Mouse (Mus musculus) natural killer cell, adult 2 months (primary cell): Measurements from ENCODE around the gene Rusc2.

Experiments
- DNase-seq, 2 experiments: peaks; one replicate each; pipeline ENCODE4 v3.0.0; 2022; ENCODE audit warnings: low spot score in 2 of 2

Gene Rusc2

DNA sequence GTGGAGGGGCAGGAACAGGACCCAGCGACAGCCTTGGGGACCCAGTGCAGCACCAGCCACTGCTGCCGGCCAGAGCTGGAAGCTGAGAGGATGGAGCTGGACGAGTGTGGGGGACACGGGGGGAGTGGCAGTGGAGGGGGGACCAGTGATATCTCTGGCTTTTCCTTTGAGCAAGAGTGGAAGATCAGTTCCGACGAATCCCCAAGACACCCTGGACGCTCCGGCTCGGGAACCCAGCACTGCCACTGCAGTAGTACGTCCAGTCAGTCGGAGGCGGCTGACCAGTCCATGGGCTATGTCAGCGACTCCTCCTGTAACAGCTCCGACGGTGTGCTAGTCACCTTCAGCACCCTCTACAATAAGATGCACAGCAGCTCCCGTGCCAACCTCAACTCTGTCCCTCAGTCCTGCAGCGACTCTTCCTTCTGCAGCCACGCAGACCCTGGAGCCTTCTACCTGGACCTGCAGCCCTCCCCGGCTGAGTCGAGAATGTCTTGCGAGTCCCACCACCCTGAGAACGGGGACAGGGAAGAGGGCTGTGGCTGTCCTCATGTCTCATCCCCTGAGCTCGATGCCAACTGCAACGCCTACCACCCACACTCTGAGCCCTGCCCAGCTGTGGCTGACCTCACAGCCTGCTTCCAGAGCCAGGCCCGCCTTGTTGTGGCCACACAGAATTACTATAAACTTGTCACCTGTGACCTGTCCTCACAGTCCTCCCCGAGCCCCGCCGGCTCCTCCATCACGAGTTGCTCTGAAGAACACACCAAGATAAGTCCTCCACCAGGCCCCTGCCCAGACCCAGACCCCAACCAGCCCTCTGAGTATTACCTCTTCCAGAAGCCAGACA, 33.7 kb downstream of the Rusc2 start:
- DNase-seq: no peak

DNA sequence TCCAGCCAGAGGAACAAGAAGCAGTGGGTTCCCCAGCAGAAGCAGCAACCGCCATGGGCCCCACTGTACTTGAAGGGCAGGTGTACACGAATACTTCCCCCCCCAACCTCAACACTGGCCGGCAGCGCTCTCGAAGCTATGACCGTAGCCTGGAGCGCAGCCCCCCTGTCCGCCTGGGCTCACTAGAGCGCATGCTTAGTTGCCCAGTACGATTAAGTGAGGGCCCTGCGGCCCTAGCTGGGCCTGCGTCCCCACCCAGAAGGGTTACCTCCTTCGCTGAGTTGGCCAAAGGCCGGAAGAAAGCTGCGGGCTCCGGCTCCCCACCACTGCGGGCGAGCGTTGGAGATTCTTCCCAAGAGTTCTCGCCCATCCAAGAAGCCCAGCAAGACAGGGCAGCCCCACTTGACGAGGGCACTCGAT, 34.3 kb downstream of the Rusc2 start:
- DNase-seq: no peak

DNA sequence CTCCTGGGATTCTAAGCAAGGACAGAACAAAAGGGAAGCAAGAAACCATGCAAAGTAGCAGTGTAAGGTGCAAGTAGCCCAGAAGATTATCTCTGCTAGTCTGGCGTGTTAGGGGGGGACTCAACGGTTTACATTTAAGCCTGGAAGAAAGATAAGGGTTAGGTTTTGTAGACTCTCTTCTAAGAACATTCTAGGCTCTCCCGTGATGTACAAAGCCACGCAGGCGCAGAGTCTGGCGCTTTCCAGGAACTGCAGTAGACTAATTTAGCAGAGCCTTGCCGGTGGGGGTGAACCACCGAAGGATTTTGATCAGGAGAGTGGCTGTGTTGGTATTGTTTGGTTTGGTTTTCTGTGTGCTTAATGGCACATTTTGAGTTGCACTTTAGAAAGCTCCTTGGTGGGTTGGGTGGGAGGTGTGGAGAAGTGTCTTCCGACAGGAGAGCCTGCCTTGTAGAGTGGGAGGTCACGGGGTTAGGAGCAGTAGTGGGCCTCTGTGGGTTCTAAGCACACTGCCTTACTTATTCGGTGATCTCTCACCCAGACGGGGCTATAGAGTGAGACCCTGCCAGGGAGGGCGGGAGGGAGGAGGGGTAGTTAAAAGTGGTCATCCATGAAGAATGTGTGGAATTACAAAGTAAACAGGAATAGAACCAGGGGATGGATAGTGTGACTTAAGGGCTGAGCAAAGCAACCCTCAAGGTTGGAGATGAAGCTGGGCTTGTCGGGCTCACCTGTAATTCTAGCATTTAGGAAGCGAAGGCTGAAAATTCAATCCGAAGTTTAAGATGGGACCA, 35.7 kb downstream of the Rusc2 start:
- DNase-seq: no peak

DNA sequence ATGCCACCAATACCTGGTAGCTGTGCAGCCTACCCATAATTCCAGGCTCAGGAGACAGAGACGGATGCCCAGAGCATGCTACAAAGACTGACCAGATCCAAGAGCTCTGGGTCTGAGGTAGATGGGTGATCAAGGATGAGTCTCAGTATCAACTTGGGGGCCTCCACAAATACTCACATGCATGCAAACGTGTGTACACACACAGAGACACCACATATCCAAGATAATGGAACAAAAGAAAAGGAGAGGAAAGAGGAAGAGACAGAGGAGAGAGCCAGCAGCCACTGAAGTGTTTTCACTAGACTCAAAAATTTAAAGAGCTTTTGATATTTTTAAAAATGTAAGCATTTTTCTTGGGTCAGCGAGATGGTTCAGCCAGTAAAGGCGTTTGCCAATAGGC, 36.7 kb downstream of the Rusc2 start:
- DNase-seq: no peak

DNA sequence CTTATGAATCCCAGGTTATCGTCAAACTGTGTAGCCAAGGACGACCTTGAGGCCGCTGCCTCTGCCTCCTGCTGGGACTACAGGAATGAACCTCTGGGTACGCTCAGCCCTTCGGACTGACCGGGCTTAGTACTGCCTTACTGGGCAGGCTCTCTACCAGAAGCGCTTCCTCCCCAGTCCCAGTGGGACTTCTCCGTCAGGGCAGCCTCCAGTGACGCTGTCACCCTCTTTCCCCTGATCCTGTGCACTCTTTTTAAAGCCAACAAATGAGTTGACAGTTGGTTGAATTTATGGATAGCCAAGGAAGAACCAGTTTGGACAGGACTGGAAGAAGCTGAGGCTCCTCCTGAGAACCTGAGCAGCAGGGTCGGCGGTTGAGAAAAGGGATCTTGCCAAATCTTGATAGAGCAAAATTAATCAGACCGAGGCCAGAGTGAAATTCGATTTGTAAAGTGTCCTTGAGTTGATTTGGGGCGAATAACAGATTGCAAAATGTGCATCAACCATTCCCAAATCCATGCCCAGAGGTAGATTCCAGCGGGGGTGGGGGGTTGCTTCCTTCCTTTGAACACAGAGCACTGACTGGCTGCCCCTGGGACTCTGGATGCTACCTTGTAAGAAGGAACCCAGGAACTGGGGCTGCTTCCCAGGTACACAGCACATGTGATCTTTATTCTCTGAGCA, 37.3 kb downstream of the Rusc2 start:
- no peak for DNase-seq

DNA sequence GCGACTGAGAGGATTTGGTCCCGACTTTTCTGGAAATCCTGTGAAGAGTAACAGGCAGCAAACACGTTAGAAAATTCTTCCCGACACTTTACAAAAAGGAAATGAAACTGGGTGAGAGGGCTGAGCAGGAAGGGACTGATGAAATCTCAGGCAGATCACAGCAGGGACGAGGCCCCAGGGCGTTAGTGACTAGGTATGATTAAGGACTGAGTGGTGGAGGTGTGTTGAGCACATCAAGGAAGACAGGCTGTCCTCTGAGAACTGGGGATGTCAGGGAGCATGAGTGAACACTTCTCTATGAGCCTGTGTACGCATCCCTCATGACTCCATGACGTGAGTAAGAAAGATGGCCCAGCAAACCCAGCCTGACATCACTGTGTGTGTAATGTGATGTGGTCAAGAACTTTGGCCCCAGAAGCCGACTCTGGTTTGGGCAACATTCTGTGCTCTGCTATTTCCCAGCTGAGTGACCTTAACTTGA, 38.1 kb downstream of the Rusc2 start:
- DNase-seq: no peak

DNA sequence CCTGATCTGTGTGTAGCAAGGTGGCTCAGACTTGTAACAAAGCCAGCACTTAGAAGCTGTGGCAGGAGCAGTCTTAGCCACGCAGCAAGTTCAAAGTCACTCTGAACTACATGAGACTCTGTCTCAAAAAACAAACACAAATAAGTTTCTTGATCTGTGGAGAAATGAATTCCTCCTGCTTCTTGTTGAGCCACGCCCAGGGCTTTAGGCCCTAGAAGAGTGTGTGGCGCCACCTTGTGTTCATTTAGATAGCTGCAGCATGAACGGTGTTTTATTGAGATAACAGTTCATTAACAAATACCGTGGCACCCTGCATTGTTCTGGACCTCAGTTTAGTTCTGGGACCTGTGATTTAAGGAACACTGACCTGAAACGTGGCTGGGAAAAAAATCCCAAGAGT, 38.5 kb downstream of the Rusc2 start:
- peak; percentile 44 to 68 for DNase-seq

DNA sequence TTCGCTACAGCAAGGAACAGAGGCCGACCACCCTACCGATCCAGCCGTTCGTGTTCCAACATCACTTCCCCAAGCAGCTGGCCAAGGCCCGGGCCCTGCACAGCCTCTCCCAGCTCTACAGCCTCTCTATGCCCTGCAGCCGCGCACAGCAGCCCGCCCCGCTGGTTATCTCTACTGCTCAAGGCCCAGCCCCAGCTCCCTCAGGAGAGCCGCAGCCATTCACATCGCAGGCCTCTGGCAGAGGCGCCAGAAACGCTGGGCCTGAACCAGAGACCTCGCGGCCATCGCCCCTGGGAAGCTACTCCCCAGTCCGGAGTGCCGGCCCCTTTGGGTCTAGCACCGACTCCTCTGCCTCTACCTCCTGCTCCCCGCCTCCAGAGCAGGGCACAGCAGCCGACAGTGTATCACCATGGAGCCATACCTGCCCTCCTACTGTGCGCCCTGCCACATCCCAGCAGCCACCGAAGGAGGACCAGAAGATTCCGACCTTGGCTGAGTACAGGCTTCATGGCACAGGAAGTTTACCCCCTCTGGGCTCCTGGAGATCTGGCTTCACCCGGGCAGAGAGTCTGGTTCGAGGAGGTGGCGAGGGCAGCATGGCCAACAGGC, 40.0 kb downstream of the Rusc2 start:
- no peak for DNase-seq

DNA sequence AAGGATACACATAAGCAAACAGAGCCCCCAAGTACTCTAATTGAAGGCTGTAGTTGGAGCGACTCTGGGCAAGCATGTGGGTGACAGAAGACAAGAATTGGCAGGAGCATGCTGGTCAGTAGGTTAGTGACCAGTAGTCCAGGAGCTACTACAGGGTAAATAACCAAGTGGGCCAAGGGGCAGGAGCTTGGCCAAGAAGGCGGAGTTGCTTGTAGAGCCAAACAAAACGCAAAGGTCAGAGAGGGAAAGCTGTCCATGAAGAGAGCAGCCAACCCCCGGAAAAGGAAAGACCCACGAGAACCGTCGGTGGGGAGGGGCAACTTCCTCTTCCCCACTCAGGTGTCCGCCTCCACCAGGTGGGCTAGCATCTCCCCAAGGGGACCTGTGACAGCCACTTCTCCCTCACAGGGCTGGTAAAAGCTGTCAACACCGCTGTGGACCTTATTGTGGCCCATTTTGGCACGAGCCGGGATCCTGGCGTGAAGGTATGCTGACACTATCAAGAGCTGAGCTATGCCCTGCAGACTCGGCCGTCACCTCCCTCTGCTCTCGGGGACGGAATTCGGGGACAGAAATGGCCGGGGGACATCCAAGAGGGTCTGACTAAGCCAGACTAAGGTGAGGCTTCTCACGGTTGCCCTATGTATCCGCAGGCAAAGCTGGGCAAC, 41.6 kb downstream of the Rusc2 start:
- no peak for DNase-seq

DNA sequence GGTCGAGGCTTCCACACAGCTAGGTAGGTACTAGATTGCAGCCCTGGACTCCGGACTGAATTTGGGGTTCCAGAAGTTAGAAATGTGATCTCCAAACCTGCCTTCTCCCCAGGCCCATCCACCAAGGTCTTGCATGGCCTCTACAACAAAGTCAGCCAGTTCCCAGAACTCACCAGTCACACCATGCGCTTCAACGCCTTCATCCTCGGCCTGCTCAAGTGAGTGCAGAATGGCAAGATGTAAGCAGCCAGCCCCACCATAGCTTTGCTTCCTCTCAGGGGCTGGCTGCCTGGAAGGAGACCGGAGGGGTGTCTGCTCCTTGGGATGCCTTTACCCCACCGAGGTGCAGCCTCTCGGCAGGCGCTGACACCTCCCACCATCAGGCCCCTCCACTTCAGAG, 42.3 kb downstream of the Rusc2 start:
- no peak for DNase-seq

DNA sequence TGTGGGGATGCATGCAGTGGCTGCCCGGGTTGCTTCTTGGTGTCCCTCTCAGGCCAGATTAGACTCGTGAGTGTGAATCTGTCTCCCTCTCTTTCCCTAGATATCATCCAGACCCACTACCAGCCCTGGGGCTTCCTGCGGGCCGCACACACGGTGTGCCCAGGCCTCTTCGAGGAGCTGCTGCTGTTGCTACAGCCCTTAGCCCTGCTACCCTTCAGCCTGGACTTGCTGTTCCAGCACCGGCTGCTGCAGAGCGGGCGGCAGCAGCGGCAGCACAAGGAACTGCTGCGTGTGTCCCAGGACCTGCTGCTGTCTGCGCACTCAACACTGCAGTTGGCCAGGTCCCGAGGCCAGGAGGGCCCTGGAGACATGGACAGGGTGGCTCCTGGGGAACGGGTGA, 43.4 kb downstream of the Rusc2 start:
- no peak for DNase-seq

DNA sequence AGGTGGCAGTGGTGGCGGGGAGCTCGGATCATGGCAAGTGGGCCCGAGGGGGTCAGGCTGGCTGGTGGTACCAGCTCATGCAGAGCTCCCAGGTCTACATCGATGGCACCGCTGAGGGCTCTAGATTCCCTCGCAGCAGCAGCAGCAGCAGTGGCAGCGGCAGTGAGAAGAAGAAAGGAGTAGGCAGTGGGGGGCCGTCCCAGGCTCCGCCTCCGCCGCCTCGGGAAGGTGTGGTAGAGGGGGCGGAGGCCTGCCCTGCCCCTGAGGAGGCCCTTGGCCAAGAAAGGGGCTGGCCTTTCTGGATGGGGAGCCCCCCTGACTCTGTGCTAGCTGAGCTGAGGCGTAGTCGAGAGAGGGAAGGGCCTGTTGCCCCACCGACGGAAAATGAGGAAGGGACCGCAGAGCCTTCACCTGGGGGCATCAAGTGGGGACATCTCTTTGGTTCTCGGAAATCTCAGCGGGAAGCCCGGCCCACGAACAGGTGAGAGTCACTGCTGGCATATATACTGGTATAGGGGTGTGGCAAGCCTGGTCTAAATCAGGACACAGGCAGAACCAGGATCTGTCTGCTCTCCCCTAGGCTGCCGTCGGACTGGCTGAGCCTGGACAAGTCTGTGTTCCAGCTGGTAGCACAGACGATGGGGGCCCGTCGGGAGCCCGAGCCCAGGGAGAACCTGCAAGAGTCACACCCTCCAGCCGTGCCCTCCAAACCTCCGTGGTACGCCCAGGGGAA, 44.0 kb downstream of the Rusc2 start:
- no peak for DNase-seq

DNA sequence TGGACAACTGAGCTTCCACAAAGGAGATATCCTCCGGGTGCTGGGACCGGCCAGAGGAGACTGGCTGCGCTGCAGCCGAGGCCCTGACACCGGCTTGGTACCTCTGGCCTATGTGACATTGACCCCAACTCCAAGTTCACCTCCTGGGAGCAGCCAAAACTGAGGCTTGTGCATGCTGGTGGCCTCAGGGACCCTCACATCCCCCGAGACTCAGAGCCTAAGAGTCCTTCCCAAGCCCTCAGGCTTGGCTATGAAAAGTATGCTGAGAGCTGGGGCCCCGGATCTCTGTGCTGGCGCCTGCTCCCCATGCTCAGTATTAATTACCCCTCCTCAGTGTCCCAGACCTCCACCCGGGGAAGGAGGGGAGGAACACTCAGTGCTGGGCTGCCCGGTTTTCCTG, 44.7 kb downstream of the Rusc2 start:
- no peak for DNase-seq

DNA sequence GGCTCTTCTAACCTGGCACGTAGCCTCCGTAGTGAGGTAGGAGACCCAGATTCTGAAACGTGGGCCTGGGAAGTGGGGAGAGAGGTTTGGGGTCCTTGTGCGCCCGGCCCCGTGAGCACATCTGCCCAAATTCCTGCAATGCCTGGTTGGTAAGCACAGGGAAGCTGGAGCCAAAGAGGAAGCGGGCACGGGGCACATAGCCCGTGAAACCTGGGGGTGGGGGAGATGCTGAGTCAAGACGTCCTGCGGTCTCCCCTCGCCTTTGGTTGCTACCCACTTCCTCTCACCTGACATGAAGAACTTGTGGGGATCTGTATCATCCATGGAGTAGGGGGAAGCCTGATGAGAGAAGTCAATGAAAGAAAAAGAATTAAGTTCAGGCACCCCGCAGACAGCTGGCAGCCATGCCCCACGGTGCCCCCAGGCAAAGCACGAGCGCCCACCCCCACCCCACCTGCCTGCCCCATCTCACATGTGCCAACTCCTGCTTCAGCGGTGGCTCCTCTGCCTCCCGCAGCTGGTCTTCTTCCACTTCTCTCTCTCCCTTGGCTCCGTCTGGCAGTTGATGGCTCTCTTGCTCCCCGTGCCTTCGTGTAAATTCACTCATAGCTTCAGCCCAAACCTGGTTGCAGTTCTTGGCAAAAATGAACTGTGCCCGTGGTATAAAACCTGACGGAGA, 45.9 kb downstream of the Rusc2 start:
- DNase-seq: peak; percentile 24 to 53

DNA sequence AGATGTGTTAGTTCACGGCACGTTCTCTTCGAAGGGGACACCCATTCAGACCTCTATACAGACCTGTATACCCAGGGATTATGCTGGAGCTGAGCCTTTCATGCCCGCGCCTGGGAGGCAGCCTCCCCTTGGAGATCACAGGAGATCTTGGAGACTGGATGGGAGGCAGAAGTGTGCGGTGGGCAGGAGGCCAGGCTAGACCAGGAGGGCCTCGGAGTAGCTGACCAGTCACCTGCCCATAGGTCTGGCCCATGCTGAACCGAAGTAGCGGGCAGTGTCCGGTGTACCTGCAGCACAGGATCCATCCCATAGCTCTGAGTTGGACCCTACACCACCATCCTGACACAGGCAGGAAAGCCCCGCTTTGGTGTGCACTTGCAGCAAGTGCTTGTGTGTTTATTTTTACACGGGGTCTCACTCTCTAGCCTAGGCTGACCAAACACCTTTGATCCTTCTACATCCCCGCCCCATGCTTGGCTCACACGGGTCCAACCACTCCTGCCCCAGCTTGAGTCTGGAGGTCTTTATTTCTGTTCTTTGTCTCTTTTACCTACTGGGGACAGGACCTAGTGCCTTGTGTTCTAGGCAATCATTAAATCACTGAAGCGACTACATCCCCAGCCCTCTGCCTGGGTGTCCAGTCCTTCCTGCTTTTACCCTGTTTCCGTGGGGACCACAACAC, 46.5 kb downstream of the Rusc2 start:
- no peak for DNase-seq

DNA sequence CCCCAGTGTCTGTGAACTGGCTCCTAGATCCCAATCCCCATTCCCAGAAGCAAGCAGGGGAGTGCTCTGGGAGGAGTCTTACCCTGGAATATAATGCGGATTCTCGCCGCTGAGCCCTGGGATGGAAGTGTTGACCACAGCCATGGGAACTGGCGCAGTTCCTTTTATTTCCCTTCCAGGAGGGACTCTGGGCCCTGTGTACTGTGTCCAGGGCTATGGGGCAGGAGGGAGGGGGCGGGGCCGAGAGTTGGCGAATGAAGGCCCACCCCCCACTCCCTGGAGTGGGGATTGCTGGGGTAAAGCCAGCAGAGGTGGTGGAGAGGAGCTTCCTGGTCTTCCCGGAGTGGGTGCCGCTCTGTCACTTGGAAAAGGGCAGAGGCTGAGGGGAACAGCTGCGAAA, 47.2 kb downstream of the Rusc2 start, which contains the start of gene Fam166b:
Fam166b (minus strand) TSS at position 189 of the 400 bp plus-strand sequence.
- DNase-seq: no peak

DNA sequence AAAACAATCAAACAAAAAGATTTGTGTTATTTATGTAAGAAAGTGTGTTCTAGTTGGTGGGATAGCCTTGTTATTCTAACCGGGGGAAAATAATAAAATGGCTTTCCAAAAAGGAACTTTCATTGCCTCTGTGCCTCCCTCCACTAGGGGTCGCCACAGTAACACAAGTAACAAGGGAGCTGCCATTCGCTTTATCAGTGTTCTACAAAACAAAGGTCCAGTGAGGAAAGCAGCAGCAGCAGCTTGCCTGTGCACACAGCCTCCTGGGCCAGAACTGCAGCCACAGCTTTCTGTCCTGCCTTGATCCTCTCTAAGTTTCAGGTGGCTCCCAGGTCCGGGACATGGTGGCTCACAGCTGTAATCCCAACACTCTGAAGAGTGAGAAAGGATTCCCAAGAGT, 49.9 kb downstream of the Rusc2 start:
- DNase-seq: peak; percentile 77 to 85

DNA sequence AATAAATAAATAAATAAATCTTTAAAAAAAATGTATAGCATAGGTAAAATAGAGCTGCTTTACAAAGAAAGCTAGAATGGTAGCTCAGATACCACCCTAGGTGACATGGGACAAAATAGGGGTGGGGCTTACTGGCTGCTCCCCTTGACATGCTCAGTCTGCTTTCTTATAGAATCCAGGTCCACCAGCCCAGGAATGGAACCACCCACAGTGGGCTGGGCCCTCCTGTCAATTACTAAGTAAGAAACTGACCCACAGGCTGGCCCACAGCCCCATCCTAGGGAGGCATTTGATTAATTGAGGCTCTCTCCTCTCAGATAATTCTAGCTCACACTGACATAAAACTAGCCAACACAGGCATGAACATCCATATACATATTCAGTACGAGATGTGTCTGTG, 51.1 kb downstream of the Rusc2 start:
- DNase-seq: no peak

DNA sequence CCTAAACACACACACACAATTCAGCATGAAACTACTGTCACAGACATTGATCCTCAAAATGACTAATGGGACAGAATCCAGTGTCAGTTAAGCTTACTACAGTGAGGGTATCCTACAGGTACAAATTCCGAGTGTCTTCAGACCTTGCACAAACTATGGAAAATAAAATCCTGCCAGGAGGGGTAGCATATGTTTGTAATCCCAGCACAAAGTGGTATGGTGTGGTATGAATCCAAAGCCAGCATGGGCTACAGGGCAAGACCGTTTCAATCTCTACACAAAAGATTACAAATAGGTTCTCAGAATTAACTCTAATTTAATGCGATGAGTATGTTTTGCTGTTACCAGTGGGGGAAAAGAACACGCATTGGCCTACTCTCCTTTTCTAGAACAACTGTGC, 59.9 kb downstream of the Rusc2 start, which contains the start of gene Tesk1:
Tesk1 (plus strand) TSS at position 301 of the 400 bp plus-strand sequence.
- no peak for DNase-seq
